Mouse (Mus musculus) megakaryocyte, adult 5-6 weeks (primary cell): ENCODE measurements around the gene Ptk6. TPM values are rescaled to one million over a fixed set of nuclear protein-coding genes. Genes with fewer than 3 reads are reported as not detected.
"Not testable (repeated sequence)": the region's sequence is repeated elsewhere in the genome, so short reads cannot be mapped to it uniquely, and the experiment has no call there.

Experiments used
- ATAC-seq: 2 replicates; pipeline ENCODE4 v1.8.0; 2016; ENCODE audit warnings: mild to moderate bottlenecking, inconsistent platforms; ENCODE audit not compliant: poor library complexity, severe bottlenecking
- total RNA-seq, 2 experiments: library from RNA; stranded (forward) in 1 of 2; stranded (reverse) in 1 of 2; fragments of 153-499, 151-499 nt in 1 of 2; fragments of 221-1000, 200-1000 nt in 1 of 2; gene quantifications; 2 replicates each; pipeline versions ENCODE4 v1.2.3 to v1.2.4; 2015 to 2017

Gene Ptk6
- total RNA-seq, 2 experiments from 2014 or later, result not detected

DNA sequence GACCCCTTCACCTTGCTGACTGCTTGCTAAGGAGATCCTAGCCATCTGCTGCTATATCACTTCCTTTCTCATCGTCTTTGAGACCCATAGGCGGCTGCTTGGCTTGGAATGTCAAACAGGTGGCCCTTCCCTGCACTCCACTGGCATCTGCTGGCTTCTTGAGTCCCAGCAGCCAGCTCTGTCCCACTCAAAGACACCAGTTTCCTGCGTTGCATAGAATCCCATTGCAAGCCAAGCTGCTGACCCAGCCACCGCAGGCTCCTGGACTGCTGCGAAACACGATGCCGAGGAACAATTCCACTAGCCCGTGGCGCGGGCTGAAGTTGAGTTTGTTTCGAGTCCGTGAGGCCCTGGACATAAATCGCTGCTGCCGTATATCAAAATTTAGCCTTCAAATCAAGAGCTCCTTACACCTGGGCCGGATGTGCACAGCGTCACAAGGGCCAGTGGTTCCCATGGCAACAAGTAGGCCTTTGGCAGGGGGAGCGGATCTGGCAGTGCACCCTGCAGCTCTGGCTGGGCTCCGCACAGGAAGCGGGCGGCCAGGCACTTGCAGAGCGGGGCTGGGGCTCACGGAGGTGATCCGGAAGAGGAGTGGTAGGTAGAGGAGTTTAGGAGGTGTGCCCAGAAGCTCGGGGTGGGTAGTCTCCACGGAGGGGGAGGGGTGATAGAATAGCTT, 17.1 kb upstream of the Ptk6 start, which contains the start of gene Fndc11:
Gene Fndc11, plus strand, starts transcription at position 476 of the 679 bp plus-strand sequence.
- ATAC-seq, result peak; percentile 96

- no peak for ATAC-seq
These were observed 16.4 kb upstream of the Ptk6 start for GRCm38 (mm10) chr2:181218881-181219485.

- ATAC-seq, result no peak
These were observed 13.4 kb upstream of the Ptk6 start for GRCm38 (mm10) chr2:181216037-181216436.

- peak; percentile 56 for ATAC-seq
These were observed 10.4 kb upstream of the Ptk6 start, which contains the start of gene Srms for GRCm38 (mm10) chr2:181213021-181213445. Gene Srms (minus strand): TSS chr2:181213185.

DNA sequence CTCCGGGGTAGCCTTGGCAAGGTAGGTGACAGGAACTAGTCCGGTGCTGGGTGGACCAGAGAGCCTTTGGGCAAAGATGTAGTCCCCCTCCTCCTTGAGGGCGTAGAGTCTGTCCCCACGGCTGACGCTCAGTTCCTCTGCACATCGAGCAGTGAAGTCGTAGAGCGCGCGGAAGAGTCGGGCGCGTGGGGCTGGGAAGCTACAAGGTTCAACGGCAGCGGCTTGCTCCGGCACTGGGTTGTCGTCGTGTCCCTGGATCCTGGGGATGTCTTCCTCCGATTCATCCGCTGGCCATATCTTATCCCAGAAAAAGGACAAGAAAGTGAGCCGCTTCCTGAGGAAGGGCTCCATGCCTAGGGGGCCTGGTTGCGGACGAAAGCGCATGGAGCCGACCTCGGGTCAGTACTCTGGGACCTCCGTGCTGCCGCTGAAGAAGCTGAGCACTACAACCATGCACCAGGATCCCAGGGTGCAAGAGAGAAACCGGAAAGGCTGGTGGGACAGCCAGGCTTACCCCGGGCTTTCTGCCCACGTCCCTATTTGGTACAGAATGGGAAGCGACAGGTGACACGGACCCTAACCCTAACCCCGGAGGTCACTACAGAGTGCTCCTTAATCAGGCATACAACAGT, 9.9 kb upstream of the Ptk6 start:
- peak; percentile 49 for ATAC-seq

DNA sequence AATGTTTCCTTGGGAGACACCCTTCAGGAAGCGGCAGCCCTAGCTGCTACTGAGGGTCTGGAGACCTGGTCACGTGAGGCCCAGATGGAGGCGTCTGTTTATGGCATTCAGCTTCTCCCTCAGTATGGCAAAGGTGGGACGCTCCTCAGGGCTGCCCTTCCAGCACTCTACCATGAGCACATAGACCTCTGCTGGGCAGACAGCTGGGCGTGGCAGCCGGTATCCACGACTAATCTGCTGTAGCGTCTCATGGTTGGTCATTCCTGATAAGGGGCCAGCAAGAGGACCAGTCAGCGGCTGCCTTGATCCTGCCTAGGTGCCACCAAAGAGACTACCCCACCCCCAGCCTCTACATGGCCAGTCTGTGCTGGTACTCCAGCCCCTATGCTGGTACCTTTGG, 3.5 kb upstream of the Ptk6 start:
- ATAC-seq, result no peak; the same call in 1 of the 2 replicates

- ATAC-seq, result no peak
These were observed 3.1 kb upstream of the Ptk6 start for GRCm38 (mm10) chr2:181205678-181206077.

DNA sequence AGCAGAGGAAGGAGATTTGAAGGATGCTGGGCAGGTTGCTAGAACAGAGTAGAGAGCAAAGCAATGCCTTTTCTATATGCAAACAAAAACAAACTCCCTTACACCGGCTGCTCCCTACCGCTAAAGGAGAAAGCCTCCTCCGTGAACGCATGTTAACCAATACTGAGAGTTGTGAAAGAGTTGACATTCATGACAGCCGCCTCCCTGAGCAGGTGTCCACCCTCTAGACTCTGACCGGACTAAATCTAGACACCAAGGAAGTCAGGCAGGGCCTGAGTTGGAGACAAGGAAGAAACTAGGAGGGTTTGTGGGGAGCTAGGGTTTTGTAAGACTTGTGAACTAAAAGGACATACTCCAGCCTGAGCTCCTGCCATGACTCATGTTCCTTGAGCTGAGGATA, 297 bp upstream of the Ptk6 start:
- no peak for ATAC-seq

- ATAC-seq, result no peak
These were observed 983 bp downstream of the Ptk6 start for GRCm38 (mm10) chr2:181201606-181202005.

GRCm38 (mm10) chr2:181196628-181197300, 5.8 kb downstream of the Ptk6 start:
- no peak for ATAC-seq

- ATAC-seq, result peak; percentile 81
These were observed 9.5 kb downstream of the Ptk6 start for GRCm38 (mm10) chr2:181193044-181193443.

GRCm38 (mm10) chr2:181191936-181192335, 10.7 kb downstream of the Ptk6 start:
- no peak for ATAC-seq

DNA sequence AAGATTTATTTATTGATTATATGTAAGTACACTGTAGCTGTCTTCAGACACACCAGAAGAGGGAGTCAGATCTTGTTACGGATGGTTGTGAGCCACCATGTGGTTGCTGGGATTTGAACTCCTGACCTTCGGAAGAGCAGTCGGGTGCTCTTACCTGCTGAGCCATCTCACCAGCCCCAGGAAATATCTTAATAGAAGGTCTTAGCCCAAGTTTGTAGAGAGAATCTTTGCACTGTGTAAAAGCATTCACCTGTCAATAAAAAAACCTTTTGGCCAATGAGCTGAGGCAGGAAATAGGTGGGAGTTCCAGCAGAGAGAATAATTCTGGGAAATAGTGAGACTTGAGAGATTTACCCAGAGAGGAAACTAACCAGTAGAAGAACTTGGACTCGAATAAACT, 11.2 kb downstream of the Ptk6 start:
- ATAC-seq, result not testable (repeated sequence)

- no peak for ATAC-seq
These were observed 13.3 kb downstream of the Ptk6 start for GRCm38 (mm10) chr2:181189321-181189720.

DNA sequence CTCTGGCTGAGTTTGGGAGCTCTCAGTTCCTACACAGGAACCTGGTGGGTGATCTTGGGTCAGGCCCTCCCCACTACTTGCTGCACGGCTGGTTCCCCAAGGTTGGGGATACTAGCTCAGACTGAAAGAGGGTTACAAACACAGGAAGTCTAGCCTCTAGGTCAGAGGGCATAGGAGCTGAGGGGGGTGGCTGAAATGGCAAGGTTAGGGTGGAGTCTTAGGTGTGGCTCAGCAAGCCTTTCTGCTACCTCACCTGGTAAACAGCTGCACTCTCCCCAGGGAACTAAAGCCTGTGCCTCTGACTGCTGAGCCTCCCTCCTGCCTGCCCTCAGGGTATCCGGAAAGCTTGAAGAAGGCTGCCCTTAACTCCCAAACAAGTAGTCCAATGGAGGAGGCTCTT, 13.9 kb downstream of the Ptk6 start:
- ATAC-seq, result no peak

DNA sequence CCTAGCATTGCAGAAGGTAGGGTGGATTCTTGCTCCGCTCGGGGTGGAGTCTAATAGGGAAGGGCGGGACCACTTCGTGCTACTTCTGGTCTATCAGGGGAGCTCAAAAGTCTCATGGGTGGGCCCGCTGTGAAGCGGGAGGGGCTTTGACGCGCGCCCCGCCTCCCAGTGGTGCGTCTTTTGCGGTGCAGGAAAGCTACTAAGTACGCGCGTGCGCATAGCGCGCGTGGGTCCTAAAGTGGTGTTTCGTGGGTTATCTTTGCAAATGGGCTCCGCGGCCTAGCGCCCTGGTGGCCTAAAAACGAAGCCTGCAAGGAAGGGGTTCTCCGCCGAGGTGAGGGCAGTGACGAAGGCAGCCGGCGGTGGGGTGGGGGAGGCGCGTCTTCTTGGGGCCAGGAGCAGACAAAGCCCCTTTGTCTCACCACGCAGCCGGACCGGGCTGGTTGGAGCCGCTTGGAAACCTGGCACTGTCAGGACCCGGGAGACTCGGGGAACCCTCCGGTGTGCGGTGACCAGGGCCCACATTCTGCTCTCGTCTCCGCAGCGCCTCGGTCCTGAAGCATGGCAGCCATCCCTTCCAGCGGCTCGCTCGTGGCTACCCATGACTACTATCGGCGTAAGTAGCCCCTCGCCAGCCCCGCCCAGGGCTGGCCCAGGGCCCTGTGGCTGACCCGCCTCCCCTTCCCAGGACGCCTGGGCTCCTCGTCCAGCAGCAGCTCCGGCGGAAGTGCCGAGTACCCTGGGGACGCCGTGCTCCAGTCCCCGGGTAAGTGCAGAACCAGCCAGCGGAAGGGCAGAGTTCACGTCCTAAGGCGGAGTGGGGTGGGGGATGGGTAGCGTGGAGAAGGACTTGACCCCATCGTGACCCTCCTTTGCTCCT, 15.2 kb downstream of the Ptk6 start, which contains the start of gene Ppdpf:
Gene Ppdpf, plus strand, starts transcription at position 127 of the 880 bp plus-strand sequence.
- ATAC-seq, result peak; percentile 86

GRCm38 (mm10) chr2:181186635-181187034, 16.0 kb downstream of the Ptk6 start:
- ATAC-seq, result peak; percentile 77

GRCm38 (mm10) chr2:181180898-181181297, 21.7 kb downstream of the Ptk6 start:
- ATAC-seq, result no peak

GRCm38 (mm10) chr2:181178471-181178870, 24.1 kb downstream of the Ptk6 start:
- no peak for ATAC-seq

DNA sequence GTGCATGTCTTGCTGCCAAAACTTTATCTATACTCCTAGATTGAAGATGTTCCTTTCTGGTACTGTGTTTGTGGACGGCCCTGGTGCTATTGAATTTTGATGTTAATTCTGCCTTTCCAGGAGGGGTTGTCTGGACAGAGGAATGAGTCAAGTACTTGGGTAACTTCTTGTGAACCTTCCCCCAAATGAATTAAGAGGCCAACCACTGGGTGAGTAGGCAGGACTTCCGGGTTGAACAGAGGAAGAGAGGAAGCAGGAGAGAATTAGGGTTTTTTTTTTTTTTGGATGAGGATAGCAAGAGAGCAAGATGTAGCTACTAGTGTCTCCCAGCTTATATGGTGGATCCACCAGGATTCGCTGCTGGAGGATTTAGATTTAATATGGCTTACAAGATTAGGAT, 24.6 kb downstream of the Ptk6 start:
- ATAC-seq, result no peak
